Mouse (Mus musculus) lung, postnatal 36 days (tissue): ENCODE measurements at regions not wholly inside any gene's neighbourhood (a gene's known extent, or its start where the extent isn't known, plus 50 kb on each side); places are given as distances from the start of the nearest gene placed in this dataset.
A peak's percentile ranks its signal among the peaks of the same experiment; 100 is the strongest.

Source experiments
- DNase-seq: peaks from one replicate; pipeline ENCODE4 v3.0.0; 2022; ENCODE audit warnings: mixed read lengths

- no peak for DNase-seq
Measured at GRCm38 (mm10) chr10:37694041-37694690, 555.4 kb upstream of the Marcks start.

DNA sequence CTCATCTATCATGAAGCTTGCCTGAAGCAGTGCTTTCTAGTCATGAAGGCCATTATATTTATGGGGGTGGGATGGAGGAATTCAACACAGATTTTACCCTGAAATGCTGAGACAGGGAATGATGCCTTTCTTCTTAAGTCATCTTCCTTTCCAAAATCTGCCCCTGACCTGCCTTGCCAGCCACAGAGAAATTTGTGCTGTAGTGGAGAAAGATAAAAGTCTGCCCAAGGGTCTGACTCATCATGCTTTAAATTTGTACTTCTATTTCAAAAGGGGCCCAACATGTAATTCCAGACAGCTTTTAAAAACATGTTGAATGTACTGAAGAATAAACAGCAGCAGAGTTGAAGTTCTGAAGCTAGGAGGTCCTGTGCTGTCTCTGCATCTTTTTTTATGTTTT, 554.1 kb upstream of the Marcks start:
- no peak for DNase-seq

DNA sequence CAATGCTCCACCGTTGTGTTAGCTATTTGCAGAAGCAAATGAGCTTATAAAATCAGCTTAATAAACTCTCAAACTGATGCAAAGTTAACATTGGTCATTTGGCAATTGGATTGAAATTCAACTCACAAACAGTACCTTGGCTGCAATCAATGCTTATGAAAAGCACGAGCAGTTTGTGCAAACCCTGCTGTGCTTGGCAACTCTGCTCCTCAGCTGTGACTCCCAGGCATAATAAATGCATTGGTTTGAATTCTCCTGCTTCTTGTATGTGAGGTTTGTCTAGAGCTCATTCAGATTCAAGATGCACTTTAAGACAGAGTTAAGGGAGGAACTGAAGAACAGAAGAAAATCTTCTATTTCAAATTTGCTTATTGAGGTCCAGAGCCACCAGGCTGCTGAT, 553.2 kb upstream of the Marcks start:
- no peak for DNase-seq

DNA sequence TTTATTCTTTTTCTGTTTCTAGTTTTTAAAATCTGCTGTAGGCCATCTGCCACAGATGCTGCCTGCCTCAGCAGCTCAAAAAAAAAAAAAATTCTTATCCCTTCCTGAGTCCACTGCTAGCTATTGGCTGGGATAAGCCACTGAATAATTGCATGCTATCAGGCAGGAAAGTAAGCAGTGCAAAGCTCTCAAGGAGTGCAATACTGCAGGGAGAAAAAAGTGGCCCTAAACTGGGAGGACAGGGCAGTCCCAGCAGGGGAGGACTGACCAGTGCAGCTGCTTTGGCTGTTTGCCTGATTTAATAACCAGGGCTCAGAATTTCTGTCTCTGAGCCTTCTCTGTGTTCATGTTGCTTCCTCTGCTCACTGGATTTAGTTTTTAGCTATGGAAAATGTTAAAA, 544.4 kb upstream of the Marcks start:
- DNase-seq: no peak

- no peak for DNase-seq
Measured at GRCm38 (mm10) chr10:37680601-37681000, 541.9 kb upstream of the Marcks start.

DNA sequence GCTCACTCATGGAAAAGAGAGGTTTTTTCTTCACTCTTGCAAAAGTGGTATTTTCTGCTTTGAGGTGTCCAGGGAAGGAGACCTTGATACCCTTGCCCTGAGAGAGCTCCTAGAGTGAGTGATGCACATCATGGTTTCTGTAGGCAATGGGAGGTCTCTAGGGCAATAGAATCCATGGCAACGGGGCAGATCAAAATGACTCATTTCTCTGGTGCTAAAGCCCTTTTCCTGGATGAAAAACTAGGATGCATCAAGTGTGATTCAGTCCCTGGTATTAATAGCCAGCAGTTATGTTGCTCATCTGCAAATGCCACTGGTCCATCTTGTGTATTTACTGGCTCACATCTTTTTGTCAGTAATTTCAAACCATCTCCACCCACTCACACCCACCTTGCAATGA, 539.1 kb upstream of the Marcks start:
- no peak for DNase-seq

- peak; percentile 22 for DNase-seq
Measured at GRCm38 (mm10) chr10:37668827-37669226, 530.1 kb upstream of the Marcks start.

DNA sequence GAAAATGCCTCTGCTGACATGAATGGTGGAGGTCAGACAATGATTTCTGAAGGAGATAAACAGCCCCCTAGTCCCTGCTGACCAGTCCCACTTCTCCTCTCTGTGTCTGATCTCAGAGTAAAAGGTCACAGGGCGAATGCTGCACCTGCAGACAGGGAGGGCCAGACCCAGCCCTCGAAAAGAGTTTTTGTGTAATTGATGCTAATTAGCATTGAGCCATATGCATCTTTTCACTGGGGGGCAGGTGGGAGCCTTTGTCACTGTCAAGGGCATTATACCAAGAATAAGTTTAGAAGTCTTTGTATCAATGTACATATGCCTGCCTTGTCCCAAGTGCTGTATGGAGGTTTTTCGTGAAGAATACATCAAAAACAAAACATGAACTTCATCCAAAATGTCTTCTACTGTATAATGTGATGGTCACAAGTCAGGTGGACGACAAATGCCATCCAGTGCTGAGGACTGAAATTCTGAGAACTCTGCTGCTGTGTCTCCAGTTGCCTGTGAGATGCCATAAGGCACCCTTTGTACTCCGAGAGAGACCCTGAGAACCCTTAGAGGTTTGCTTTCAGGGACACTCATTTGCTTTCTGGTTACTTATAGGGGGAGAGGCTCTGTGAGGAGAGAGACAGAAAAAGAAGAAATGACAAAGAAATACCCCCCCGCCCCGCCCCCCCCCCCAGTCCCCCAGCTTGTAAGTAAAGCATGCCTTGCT, 528.5 kb upstream of the Marcks start:
- DNase-seq: no peak

GRCm38 (mm10) chr10:37666535-37666934, 527.8 kb upstream of the Marcks start:
- no peak for DNase-seq

DNA sequence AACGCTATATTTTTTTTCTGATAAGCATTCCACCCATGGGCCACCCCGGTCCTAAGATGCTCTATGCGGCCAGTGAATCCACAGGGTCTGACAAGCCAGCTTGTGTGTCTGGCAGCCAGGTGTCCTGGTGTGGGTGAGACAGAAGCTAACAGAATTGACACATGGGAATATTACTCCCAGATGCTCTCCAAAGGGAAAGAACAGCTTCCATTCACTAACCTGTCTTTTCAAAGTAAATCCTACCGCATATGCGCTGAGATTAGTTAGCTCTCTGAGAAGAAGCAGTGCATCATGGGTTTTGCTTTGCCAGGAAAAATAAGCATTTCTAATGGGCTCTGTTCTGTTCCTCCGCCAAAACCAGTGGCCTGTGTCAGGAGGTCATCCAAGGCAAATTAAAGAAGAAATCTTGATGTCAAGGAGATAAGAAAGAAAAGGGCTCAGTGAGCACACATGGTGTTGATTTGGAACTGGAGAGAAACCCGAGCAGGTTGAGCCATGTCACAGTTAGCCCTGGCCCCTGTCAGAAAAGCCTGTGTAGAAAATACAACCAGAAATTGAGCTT, 498.4 kb upstream of the Marcks start:
- no peak for DNase-seq

GRCm38 (mm10) chr10:37636421-37636820, 497.7 kb upstream of the Marcks start:
- DNase-seq: no peak

DNA sequence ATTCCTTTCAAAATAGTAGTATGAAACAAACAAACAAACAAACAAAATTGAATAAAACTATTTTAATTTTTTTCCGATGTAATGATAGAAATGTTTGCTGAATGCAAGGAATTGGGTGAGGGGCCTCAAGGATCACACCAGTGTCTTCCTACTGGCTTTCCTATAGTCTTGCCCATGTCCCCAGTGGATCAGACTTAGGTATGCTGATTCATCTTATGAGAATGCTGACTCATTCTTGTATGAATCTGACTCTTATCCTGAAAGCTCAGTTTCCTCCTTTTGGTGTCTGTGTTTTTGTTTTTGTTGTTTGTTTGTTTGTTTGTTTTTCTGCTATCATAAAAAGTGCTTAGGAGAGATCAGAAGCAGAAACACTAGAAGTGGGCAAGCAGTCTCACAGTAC, 491.7 kb upstream of the Marcks start:
- no peak for DNase-seq

- DNase-seq: no peak
Measured at GRCm38 (mm10) chr10:37627900-37628299, 489.2 kb upstream of the Marcks start.

GRCm38 (mm10) chr10:37626758-37627201, 488.1 kb upstream of the Marcks start:
- no peak for DNase-seq

- DNase-seq: no peak
Measured at GRCm38 (mm10) chr10:37625972-37626757, 487.4 kb upstream of the Marcks start.

DNA sequence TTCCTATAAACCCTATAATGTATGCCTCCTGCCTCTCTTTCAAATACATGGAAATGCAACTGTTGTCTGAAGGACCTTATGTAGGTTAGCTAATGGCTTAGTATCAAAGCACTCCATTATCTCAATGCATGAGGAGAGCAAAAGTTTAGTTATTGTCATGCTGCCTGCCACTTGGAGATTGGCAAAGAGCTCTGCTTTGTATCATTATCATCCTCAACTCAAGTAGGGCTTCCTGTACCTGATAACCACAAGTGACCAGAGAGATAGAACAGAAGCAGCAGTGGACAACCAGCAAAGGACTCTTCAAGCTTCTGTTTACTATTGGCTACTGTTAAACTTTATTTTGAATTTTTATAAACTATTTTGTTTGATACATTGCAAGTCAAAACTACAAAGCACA, 484.3 kb upstream of the Marcks start:
- DNase-seq: no peak

- no peak for DNase-seq
Measured at GRCm38 (mm10) chr10:37618606-37619005, 479.9 kb upstream of the Marcks start.

DNA sequence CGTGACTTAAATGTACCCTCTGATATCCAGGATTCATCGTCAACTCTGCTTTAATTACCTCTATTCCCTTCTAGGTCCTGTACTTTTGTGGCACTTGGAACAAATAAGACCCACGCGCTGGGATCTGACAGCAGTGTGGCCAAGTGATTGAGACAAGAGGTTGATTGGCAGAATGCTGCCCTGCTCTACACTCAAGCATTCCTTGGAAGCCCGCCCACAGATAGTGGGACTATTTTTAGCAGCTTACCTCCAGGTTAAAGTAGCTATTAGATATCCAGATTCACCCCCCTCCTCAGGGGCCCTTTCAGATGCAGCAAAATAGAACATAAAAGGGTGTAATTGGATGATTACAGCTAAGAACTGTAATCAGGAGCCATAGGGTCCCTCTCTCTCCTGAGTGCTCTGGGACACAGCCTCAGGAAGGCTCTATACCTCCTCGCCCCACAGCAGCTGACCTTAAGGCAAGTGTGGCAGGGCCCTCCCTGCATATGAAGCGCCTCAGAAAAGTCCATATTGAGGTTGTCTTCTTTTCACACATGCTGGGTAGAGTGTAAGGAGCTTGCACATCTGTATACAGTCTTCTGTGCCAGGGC, 479.1 kb upstream of the Marcks start:
- DNase-seq: peak; percentile 83

GRCm38 (mm10) chr10:37615926-37616691, 477.4 kb upstream of the Marcks start:
- DNase-seq: peak; percentile 27

DNA sequence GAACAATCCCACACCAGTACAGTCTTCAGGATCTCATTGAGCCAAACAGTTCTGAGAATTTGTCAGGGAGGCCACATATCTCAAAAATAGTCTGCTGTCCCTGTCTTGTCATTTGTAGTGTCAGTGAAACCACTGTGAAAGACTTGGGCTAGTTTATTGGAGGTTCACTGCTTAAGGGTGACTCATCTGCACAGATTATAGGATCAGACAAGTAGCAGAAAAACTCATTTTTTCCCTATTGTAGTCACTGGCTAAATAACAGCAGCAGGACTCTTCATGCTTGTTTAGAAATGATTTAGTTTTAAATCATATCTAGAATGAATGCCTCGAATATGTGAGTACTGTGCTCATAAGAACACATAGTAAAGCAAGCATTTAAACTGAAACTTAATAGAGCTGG, 475.2 kb upstream of the Marcks start:
- DNase-seq: no peak

DNA sequence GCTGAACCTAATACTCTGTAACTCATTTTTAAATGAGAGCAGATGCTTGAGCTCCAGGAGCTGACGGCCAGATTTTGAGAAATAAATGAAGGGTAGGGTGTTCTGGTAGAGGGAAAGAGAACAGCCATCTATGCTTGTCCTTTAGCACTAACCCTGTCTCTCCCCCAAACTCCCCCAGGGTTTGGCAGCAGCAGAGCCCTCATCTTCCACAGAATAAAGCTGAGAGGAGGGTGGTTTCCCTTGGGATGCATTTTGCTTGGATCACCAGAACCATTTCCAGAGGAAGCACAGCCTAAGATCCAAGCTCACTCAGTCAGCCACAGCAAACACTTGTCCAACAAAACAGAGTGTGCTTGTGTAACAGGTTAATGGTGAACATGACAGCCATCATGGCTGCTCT, 464.8 kb upstream of the Marcks start:
- no peak for DNase-seq

DNA sequence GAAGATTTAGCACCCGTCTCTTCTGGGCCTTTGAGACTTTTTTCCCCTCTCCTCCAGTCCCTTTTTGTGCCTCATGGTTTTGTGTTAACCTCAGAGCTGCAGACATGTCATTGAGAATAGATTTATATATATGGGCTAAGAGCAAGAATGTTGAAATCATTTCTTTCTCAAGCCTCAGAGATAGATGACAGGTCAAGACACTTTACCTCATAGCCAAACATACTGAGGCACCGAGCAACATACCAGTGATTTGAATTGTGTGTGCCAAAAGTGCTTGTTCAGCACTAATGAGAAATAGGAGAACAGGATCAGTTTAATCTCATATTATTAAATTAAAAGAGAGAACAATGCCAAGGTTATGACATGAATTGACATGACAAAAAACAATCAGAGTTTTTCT, 464.2 kb upstream of the Marcks start:
- DNase-seq: no peak
